Mouse (Mus musculus): Measurements from ENCODE around the gene Tdrd9. TPM values are rescaled to one million over a fixed set of nuclear protein-coding genes. Genes with fewer than 3 reads are reported as not detected.

Gene Tdrd9
- polyA plus RNA-seq, 1 experiment from 2014 or later: not detected

GRCm38 (mm10) chr12:112112686-112113396, 141.5 kb downstream of the Tdrd9 start:
- no peaks in the 10 kb centered on the region for H3K4me1 ChIP-seq
- no peak overlapping the region for H3K4me2 ChIP-seq
- no peak overlapping the region for H3K4me3 ChIP-seq
- no peaks in the 10 kb centered on the region; the same call in none of the 2 replicates for H3K27me3 ChIP-seq
- WGBS: 18% methylated on average over 13 of the region's 13 CpGs
- no peaks in the 10 kb centered on the region for H3K9me3 ChIP-seq
- peak; percentile 57 for ATAC-seq (ENCODE audit: borderline replicate concordance, extremely low read depth, low FRiP score, low TSS enrichment)
- no peak overlapping the region for H3K9ac ChIP-seq
- no peaks in the 10 kb centered on the region for H3K36me3 ChIP-seq
- H3K27ac ChIP-seq: no peak overlapping the region

- no peak overlapping the region for H3K9ac ChIP-seq
- ATAC-seq (ENCODE audit: borderline replicate concordance, extremely low read depth, low FRiP score, low TSS enrichment): no peak
Measured at GRCm38 (mm10) chr12:112113710-112114109, 142.4 kb downstream of the Tdrd9 start.

GRCm38 (mm10) chr12:112117006-112117405, 145.6 kb downstream of the Tdrd9 start:
- Histone ChIP-seq H3K4me3 (no peak overlapping the region), H3K27ac (no peak overlapping the region), H3K27me3 (no peaks in the 10 kb centered on the region; the same call in 1 of the 2 replicates), H3K4me1 (no peaks in the 10 kb centered on the region), H3K9me3 (no peaks in the 10 kb centered on the region), H3K4me2 (no peak overlapping the region), H3K36me3 (no peaks in the 10 kb centered on the region), H3K9ac (no peak overlapping the region)
- ATAC-seq (ENCODE audit: borderline replicate concordance, extremely low read depth, low FRiP score, low TSS enrichment): no peak
- WGBS: 74% methylated on average over 5 of the region's 5 CpGs

More at GRCm38 (mm10) chr12:112113710-112114109, 142.4 kb downstream of the Tdrd9 start:
- Histone ChIP-seq H3K36me3 (no peaks in the 10 kb centered on the region), H3K4me1 (no peaks in the 10 kb centered on the region), H3K27me3 (no peaks in the 10 kb centered on the region; the same call in 1 of the 2 replicates), H3K9me3 (no peaks in the 10 kb centered on the region), H3K4me3 (no peak overlapping the region), H3K27ac (no peak overlapping the region), H3K4me2 (no peak overlapping the region)
- WGBS: 12% methylated on average over 7 of the region's 7 CpGs

- ATAC-seq (ENCODE audit: borderline replicate concordance, extremely low read depth, low FRiP score, low TSS enrichment): no peak
- Histone ChIP-seq H3K4me3 (no peak overlapping the region), H3K4me1 (no peaks in the 10 kb centered on the region), H3K9me3 (no peaks in the 10 kb centered on the region), H3K4me2 (no peak overlapping the region), H3K27ac (no peak overlapping the region), H3K27me3 (no peaks in the 10 kb centered on the region; the same call in 1 of the 2 replicates), H3K9ac (no peak overlapping the region), H3K36me3 (no peaks in the 10 kb centered on the region)
- 67% methylated on average over 7 of the region's 7 CpGs for WGBS
Measured at GRCm38 (mm10) chr12:112117649-112118048, 146.3 kb downstream of the Tdrd9 start.

Small RNA genes within 50 kb of the gene (microRNA-seq; reads per million reads assigned to microRNA genes)
- gene Mir3073a: not detected
- not detected for gene Mir3073b

Other genes with a start within 250 kb of the Tdrd9 start
- gene Klc1, start 212.7 kb upstream of the Tdrd9 start, polyA plus RNA-seq (2015; fragmentation: Nextera tagmentation; extraction: Ambion mirVana): 89.8 and 95.9 TPM in 2 replicates
- 7.9 and 8.7 TPM in 2 replicates for gene Xrcc3, start 157.7 kb upstream of the Tdrd9 start, polyA plus RNA-seq (2015; fragmentation: Nextera tagmentation; extraction: Ambion mirVana)
- 108 and 113 TPM in 2 replicates for gene Zfyve21, start 157.4 kb upstream of the Tdrd9 start, polyA plus RNA-seq (2015; fragmentation: Nextera tagmentation; extraction: Ambion mirVana)
- 23.1 and 25.6 TPM in 2 replicates for gene Ppp1r13b, start 63.4 kb upstream of the Tdrd9 start, polyA plus RNA-seq (2015; fragmentation: Nextera tagmentation; extraction: Ambion mirVana)
- gene Atp5mpl, start 4.6 kb upstream of the Tdrd9 start, polyA plus RNA-seq (2015; fragmentation: Nextera tagmentation; extraction: Ambion mirVana): 634 and 662 TPM in 2 replicates
- gene Rd3l, start 9.8 kb downstream of the Tdrd9 start, polyA plus RNA-seq (2015; fragmentation: Nextera tagmentation; extraction: Ambion mirVana): not detected in 2 replicates
- gene Aspg, start 135.1 kb downstream of the Tdrd9 start, polyA plus RNA-seq (2015; fragmentation: Nextera tagmentation; extraction: Ambion mirVana): 1.7 and 3.4 TPM in 2 replicates
- gene Kif26a, start 174.6 kb downstream of the Tdrd9 start, polyA plus RNA-seq (2015; fragmentation: Nextera tagmentation; extraction: Ambion mirVana): 3.0 and 3.2 TPM in 2 replicates

Data from lung, embryonic 15.5 days (tissue).